Mouse (Mus musculus): ENCODE data around the gene Ctnnbip1.

DNA sequence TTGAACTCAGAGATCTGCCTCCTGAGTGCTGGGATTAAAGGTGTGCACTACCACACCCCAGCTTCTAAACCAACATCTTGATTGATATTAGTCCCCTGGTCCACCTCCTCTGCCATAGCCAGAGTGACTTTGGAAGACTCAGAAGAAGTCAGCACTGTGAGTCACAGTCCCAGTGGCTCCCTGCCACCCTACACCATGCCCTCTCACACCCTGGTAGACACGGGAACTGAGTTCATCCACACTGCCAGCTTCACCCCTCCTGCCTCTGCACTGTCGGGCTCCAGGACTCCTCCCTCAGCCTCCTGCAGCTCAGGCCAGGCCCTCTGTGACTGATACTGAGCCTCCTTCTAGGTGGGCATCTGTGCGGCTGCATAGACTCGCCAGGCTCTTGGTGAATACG lies 32.8 kb downstream of the Ctnnbip1 start:
- TF ChIP-seq EP300 (IDR thresholded peaks at IDR 0.05; ENCODE audit: insufficient read depth, low read depth, low read length) (no peak), CTCF (IDR thresholded peaks at IDR 0.05) (no peak), POLR2A (IDR thresholded peaks at IDR 0.05; ENCODE audit: insufficient read depth, low read depth, low read length) (no peak)

Data from heart, adult 2 months (tissue).